Mouse (Mus musculus) cerebellum, adult 2 months (tissue): ENCODE results near the gene Mvd. TPM values are rescaled to one million over a fixed set of nuclear protein-coding genes. Genes with fewer than 3 reads are reported as not detected.

ENCODE experiments used
- DNase-seq, 2 experiments: peaks; one replicate each; pipeline ENCODE4 v3.0.0; 2021
- H3K27ac ChIP-seq: fragments of 200-500 bp; 2 replicates; pipeline ENCODE4 v1.5.1; 2012; ENCODE audit warnings: low read length, control low read depth, inconsistent platforms; ENCODE audit not compliant: insufficient read depth
- H3K27me3 ChIP-seq: fragments of 200-500 bp; 2 replicates; pipeline ENCODE4 v1.6.1; 2012; ENCODE audit warnings: inconsistent platforms, mild to moderate bottlenecking, low read length, moderate library complexity; ENCODE audit not compliant: control insufficient read depth, insufficient read depth
- H3K4me1 ChIP-seq: fragments of 200-500 bp; 2 replicates; pipeline ENCODE4 v1.6.1; 2011; ENCODE audit warnings: low read length; ENCODE audit not compliant: control insufficient read depth, insufficient read depth
- H3K4me3 ChIP-seq: fragments of 200-500 bp; replicated peaks from 2 replicates; pipeline ENCODE3; 2011; ENCODE audit warnings: mild to moderate bottlenecking, low read depth, low read length, control low read depth; ENCODE audit not compliant: insufficient read depth
- CTCF ChIP-seq: fragments of 200-500 bp; IDR thresholded peaks from 2 replicates; pipeline ENCODE4 v1.5.1; 2011; ENCODE audit warnings: low read depth, mild to moderate bottlenecking, control low read depth, low read length, moderate library complexity, borderline replicate concordance; ENCODE audit not compliant: insufficient read depth
- POLR2A ChIP-seq: fragments of 200-500 bp; IDR thresholded peaks from 2 replicates; pipeline ENCODE4 v1.6.1; 2011; ENCODE audit warnings: low read length, control low read depth, borderline replicate concordance; ENCODE audit not compliant: insufficient read depth
- WGBS: fragments of 180-500 bp; shearing (Covaris S2); methylation state at CpG from one replicate; pipeline ENCODE4 v1.1.7; 2018; 5-methylcytosine and 5-hydroxymethylcytosine counted together
- polyA plus RNA-seq: library from polyadenylated mRNA; depleted of rRNA; stranded (reverse); fragments of >200 nt; gene quantifications from 2 replicates; pipeline ENCODE4 v1.2.3, GENCODE M21; 2012; rRNA removed

The Mvd gene
- polyA plus RNA-seq, 1 experiment = 43.6 TPM

GRCm38 (mm10) chr8:122390758-122391157 lies 52.5 kb downstream of the Mvd start:
- 81% methylated on average over 3 of the region's 3 CpGs for WGBS
- H3K4me1 ChIP-seq = peaks cover 12% of the 10 kb centered on the region
- H3K4me3 ChIP-seq = no peak overlapping the region
- DNase-seq = no peak
- TF ChIP-seq POLR2A = no peak
- no peak for TF ChIP-seq CTCF
- no peaks in the 10 kb centered on the region for H3K27me3 ChIP-seq
- H3K27ac ChIP-seq = no peak overlapping the region

GRCm38 (mm10) chr8:122389357-122389756 lies 53.9 kb downstream of the Mvd start:
- no peak for DNase-seq
- WGBS = 79% methylated on average over 3 of the region's 3 CpGs
- H3K27me3 ChIP-seq = no peaks in the 10 kb centered on the region
- TF ChIP-seq CTCF (no peak), POLR2A (no peak)
- H3K4me1 ChIP-seq = peaks cover 1% of the 10 kb centered on the region
- no peak overlapping the region for H3K4me3 ChIP-seq
- H3K27ac ChIP-seq = no peak overlapping the region

Other genes with a start within 250 kb of the Mvd start
- 19.6 and 20.1 TPM in 2 replicates for gene Zfpm1, start 161.3 kb downstream of the Mvd start, polyA plus RNA-seq
- gene Trhr2, start 82.7 kb downstream of the Mvd start, polyA plus RNA-seq = 0.63 and 1.8 TPM in 2 replicates
- gene Zc3h18, start 66.8 kb downstream of the Mvd start, polyA plus RNA-seq = 39.2 and 40.1 TPM in 2 replicates
- 0.27 and 0.49 TPM in 2 replicates for gene Il17c, start 21.4 kb downstream of the Mvd start, polyA plus RNA-seq
- gene Cyba, start 10.5 kb downstream of the Mvd start, polyA plus RNA-seq = 12.0 and 15.5 TPM in 2 replicates
- 0.13 TPM in 1 of 2 replicates, not detected in the other for gene Snai3, start 17.3 kb upstream of the Mvd start, polyA plus RNA-seq
- gene Rnf166, start 32.6 kb upstream of the Mvd start, polyA plus RNA-seq = 65.9 and 69.4 TPM in 2 replicates
- 45.0 and 49.7 TPM in 2 replicates for gene Ctu2, start 32.7 kb upstream of the Mvd start, polyA plus RNA-seq
- 4.2 and 4.5 TPM in 2 replicates for gene Piezo1, start 107.9 kb upstream of the Mvd start, polyA plus RNA-seq
- gene Cdt1, start 124.6 kb upstream of the Mvd start, polyA plus RNA-seq = 7.6 and 8.8 TPM in 2 replicates
- 52.9 and 57.4 TPM in 2 replicates for gene Aprt, start 133.5 kb upstream of the Mvd start, polyA plus RNA-seq
- 8.5 and 8.7 TPM in 2 replicates for gene Galns, start 168.0 kb upstream of the Mvd start, polyA plus RNA-seq
- 199 and 206 TPM in 2 replicates for gene Trappc2l, start 168.2 kb upstream of the Mvd start, polyA plus RNA-seq
- gene Pabpn1l, start 179.3 kb upstream of the Mvd start, polyA plus RNA-seq = not detected in 2 replicates